Mouse (Mus musculus) testis, adult 2 months (tissue): Measurements from ENCODE around the gene Stat6.

Source experiments
- CTCF ChIP-seq: fragments of 200-500 bp; IDR thresholded peaks from 2 replicates; pipeline ENCODE4 v1.5.1; 2012; ENCODE audit warnings: low read depth, mild to moderate bottlenecking, inconsistent platforms, low read length, moderate library complexity; ENCODE audit not compliant: control insufficient read depth, insufficient read depth, insufficient replicate concordance
- POLR2A ChIP-seq: fragments of 200-500 bp; IDR thresholded peaks from 2 replicates; pipeline ENCODE4 v1.6.1; 2012; ENCODE audit warnings: low read depth, mild to moderate bottlenecking, inconsistent platforms, low read length, moderate library complexity; ENCODE audit not compliant: control insufficient read depth

DNA sequence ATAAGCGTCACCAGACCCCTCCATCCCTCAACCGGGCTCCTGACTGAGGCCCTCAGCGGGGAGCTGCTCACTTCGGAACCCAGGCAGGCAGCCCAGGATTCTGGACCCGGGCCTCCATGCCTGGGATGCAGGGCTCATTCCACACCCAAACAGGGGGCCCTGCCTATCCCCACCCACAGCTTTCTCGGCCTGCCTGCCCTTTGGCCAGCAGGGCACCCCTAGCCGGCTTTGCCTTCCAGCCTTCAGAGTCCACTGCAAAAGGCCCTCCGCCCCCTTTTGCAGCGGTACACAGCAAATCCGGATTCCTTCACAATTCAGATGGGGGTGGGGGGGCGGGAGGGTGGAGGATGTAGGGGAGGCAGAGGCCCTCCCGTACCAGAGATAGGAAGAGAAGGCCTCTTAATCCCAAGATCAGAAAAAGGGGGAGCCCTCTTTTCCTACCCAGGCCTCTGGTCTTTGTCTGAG lies 22.8 kb upstream of the Stat6 start:
- TF ChIP-seq CTCF (no peak), POLR2A (no peak)
